Mouse (Mus musculus) intestine, embryonic 16.5 days (tissue): Measurements from ENCODE around the gene Rnf207. TPM values are rescaled to one million over a fixed set of nuclear protein-coding genes. Genes with fewer than 3 reads are reported as not detected.
A peak's percentile ranks its signal among the peaks of the same experiment; 100 is the strongest.

Experiments used
- ATAC-seq: fragments of 200-750 bp; cut with Nextera tagmentation; 2 replicates; pipeline ENCODE4 v1.8.0; 2017; ENCODE audit warnings: moderate TSS enrichment, moderate library complexity
- H3K27ac ChIP-seq: fragments of 300-500 bp; sonication (generic); 2 replicates; pipeline ENCODE4 v1.5.1; 2014; ENCODE audit warnings: mild to moderate bottlenecking, low read length
- H3K27me3 ChIP-seq: fragments of 300-500 bp; sonication (generic); replicated peaks from 2 replicates; pipeline ENCODE4 v1.6.1; 2014; ENCODE audit warnings: low read length, control low read depth, mixed read lengths; ENCODE audit not compliant: control insufficient read depth, insufficient read depth
- H3K36me3 ChIP-seq: fragments of 300-500 bp; sonication (generic); 2 replicates; pipeline ENCODE4 v1.6.1; 2014; ENCODE audit warnings: low read length, control low read depth; ENCODE audit not compliant: control insufficient read depth, insufficient read depth
- H3K4me1 ChIP-seq: fragments of 300-500 bp; sonication (generic); 2 replicates; pipeline ENCODE4 v1.6.1; 2014; ENCODE audit warnings: low read length, control low read depth, mixed read lengths; ENCODE audit not compliant: control insufficient read depth, insufficient read depth
- H3K4me2 ChIP-seq: fragments of 300-500 bp; sonication (generic); 2 replicates; pipeline ENCODE4 v1.6.1; 2014; ENCODE audit warnings: low read depth, low read length, control low read depth
- H3K4me3 ChIP-seq: fragments of 300-500 bp; sonication (generic); 2 replicates; pipeline ENCODE4 v1.5.1; 2014; ENCODE audit warnings: mild to moderate bottlenecking, low read length
- H3K9ac ChIP-seq: fragments of 300-500 bp; sonication (generic); 2 replicates; pipeline ENCODE4 v1.6.1; 2014; ENCODE audit warnings: low read depth, low read length
- H3K9me3 ChIP-seq: fragments of 300-500 bp; sonication (generic); 2 replicates; pipeline ENCODE4 v1.6.1; 2016; ENCODE audit warnings: low read length, control low read depth; ENCODE audit not compliant: control insufficient read depth
- WGBS: fragments of 180-500 bp; shearing (Covaris S2); extraction: QIAGEN DNeasy Blood & Tissue Kit; methylation state at CpG from one replicate; pipeline ENCODE4 v1.1.7; 2014; 5-methylcytosine and 5-hydroxymethylcytosine counted together
- polyA plus RNA-seq: library from polyadenylated mRNA; unstranded; fragments of >200 nt; fragmentation: Nextera tagmentation; extraction: Ambion mirVana; gene quantifications from 2 replicates; pipeline ENCODE4 v1.2.1, GENCODE M21; 2015

Rnf207 gene
- polyA plus RNA-seq, 1 experiment from 2014 or later: 1.8 TPM

DNA sequence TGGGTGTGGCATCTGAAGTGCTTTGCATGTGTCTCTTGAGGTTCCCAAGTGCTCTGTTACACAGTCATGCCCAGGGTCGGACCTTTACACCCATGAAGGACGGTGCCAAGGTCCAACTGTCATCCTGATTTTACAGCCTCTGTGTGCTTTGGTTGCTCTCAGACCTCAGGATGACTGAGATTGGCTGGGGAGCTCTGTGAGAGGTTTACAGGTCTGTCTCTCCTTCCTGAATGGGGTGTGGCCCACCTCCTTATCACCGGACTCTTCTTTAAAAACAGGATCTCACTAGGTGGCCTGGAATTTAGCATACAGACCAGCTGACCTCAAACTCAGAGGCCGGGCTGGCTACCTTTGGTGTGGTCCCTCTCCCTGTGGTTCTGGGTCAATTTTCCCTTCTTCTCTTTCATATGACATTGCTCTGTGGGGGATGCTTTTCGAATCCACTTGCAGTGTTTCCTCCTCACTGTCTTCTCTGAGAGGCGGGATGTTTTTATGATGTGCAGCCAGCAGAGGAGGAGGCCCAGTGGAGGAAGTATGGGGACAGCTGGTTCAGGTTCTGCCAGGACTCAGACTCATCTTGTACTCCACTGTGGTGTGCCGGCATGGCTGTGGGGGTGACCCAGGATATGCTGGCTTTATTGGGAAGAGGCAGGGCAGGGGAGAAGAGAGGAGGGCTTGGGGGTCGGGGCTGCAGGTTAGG lies 32.1 kb upstream of the Rnf207 start:
- peak; percentile 90 for ATAC-seq
- H3K4me2 ChIP-seq: no peak overlapping the region

DNA sequence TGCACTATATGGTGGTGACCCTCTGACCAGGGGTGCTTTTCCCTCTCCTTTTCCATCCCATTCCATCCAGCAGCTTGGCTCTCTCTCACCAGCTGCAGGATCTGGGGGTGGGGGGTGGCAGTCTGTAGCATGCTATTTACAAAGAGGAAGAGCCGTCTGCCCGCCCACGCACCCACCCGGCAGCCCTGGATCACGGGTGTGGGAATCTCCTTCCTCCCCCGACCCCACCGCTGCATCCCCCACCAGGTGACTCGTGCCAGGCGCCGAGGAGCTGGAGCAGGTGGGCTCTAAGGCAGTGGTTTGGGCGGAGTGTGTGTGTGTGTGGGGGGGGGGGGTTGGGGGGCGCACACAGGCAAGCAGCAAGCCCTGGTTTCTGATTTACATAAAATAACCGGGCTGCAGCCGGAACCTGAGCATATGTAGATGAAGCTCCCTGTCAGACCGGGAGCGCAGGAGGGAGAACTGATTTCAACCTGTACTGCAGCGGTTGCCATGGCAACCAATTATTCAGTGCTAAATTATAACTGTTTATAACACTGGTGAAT lies 31.1 kb upstream of the Rnf207 start:
- Histone ChIP-seq H3K27me3 (peaks cover 15% of the 10 kb centered on the region; the same call in 1 of the 2 replicates), H3K4me1 (peaks cover 30% of the 10 kb centered on the region), H3K4me2 (0 out of 2 replicates have a peak overlapping the region, but pooled peaks have one; percentile 17), H3K9me3 (no peaks in the 10 kb centered on the region), H3K27ac (no peak overlapping the region), H3K36me3 (no peaks in the 10 kb centered on the region), H3K9ac (no peak overlapping the region; the same call in 1 of the 2 replicates), H3K4me3 (no peak overlapping the region)
- no peak for ATAC-seq
- whole genome bisulfite sequencing: 4% methylated on average over 17 of the region's 17 CpGs

More for the DNA sequence above, 32.1 kb upstream of the Rnf207 start:
- Histone ChIP-seq H3K27ac (no peak overlapping the region), H3K4me3 (no peak overlapping the region), H3K9ac (no peak overlapping the region), H3K27me3 (peaks cover 15% of the 10 kb centered on the region; the same call in 1 of the 2 replicates), H3K36me3 (no peaks in the 10 kb centered on the region), H3K9me3 (no peaks in the 10 kb centered on the region), H3K4me1 (peaks cover 24% of the 10 kb centered on the region)
- 21% methylated on average over 8 of the region's 8 CpGs for WGBS

DNA sequence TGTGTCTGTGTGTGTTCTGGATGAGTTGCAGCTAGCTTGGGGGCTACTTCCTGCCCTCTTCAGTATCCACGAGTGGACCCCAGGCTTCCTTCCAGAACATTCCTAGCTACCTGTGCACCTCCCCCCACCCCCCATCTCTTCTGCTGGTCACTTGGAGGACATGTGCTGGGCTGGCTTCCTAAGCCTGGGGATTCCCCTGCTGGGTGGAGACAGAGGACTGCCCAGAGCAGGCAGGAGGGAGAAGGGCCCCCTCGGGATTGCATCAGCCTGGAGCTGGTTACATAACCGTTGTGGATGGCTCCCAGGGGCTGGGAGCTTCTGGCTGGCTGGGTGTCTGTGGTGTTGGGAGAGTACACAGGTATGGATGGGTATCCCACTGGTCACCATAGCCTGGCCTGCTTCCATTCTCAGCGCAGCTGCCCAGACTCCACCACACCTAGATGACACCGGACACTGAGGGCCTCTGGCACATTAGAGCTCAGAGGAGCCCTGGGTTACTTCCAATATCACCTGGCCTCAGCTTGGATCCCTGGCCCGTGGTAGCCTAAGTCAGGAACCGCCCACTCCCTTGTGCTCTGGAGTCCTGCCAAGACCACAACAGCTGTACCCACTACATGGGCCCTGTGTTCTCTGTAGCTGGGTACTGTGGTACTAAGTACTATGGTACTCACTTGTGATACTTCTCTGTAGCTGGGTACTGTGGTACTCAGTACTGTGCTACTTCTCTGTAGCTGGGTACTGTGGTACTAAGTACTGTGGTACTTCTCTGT lies 26.5 kb upstream of the Rnf207 start:
- H3K9me3 ChIP-seq: no peaks in the 10 kb centered on the region
- ATAC-seq: peak; percentile 80
- 46% methylated on average over 7 of the region's 7 CpGs for WGBS

DNA sequence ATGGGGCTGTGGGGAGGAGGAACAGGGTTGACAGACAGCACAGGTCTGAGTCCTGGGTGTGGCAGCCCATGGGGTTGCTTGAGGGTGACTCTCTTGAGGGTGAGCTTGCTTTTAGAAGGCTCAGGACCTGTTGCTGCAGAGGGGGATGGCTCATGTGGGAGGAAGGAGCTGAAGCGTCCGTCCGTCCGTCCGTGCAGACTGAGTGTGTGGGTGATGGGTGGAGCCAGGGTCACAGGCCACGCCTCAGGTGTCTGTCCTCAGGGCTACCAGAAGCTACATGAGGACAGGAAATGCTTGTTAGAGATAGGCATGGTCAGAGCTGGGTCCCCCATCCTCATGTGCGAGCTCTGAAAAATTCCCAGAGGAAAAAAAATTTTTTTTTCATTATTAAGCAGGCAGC lies 25.9 kb upstream of the Rnf207 start:
- Histone ChIP-seq H3K36me3 (no peaks in the 10 kb centered on the region), H3K4me3 (no peak overlapping the region), H3K9ac (no peak overlapping the region), H3K27ac (no peak overlapping the region), H3K27me3 (peaks cover 21% of the 10 kb centered on the region), H3K4me1 (peaks cover 26% of the 10 kb centered on the region), H3K9me3 (no peaks in the 10 kb centered on the region), H3K4me2 (no peak overlapping the region)
- 46% methylated on average over 7 of the region's 7 CpGs for WGBS
- ATAC-seq: peak; percentile 34

More for the DNA sequence above, 26.5 kb upstream of the Rnf207 start:
- H3K36me3 ChIP-seq: no peaks in the 10 kb centered on the region
- H3K4me1 ChIP-seq: peaks cover 32% of the 10 kb centered on the region
- no peak overlapping the region for H3K27ac ChIP-seq
- H3K9ac ChIP-seq: no peak overlapping the region
- H3K4me3 ChIP-seq: no peak overlapping the region
- no peak overlapping the region for H3K4me2 ChIP-seq
- H3K27me3 ChIP-seq: peaks cover 17% of the 10 kb centered on the region

DNA sequence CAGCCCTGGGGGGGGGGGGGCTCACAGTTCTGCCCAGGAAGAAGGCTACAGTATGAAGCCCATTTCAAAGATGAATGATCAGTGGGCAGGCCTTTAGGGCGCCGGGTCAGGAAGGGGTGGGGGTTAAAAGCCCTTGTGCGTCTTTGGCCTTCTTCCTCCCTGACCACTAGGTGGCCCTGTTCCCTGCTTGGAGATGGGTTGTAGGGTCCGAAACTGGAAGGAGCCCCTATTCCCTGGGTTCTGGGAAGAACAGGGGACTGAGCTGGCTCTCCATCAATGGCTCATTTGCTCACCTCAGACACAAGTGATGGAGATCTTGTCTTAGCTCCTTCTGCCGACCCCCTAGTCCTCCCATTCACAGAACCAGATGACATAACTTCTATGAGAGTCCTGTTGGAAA lies 24.5 kb upstream of the Rnf207 start:
- H3K27me3 ChIP-seq: peaks cover 32% of the 10 kb centered on the region
- H3K4me2 ChIP-seq: no peak overlapping the region
- no peak for ATAC-seq
- peaks cover 36% of the 10 kb centered on the region for H3K4me1 ChIP-seq
- H3K36me3 ChIP-seq: no peaks in the 10 kb centered on the region
- no peaks in the 10 kb centered on the region for H3K9me3 ChIP-seq
- no peak overlapping the region for H3K4me3 ChIP-seq
- H3K27ac ChIP-seq: no peak overlapping the region
- no peak overlapping the region for H3K9ac ChIP-seq
- WGBS: 9% methylated on average over 5 of the region's 5 CpGs

GRCm38 (mm10) chr4:152340584-152341284 lies 21.9 kb upstream of the Rnf207 start:
- Histone ChIP-seq H3K4me2 (no peak overlapping the region), H3K9me3 (no peaks in the 10 kb centered on the region), H3K27ac (no peak overlapping the region), H3K9ac (no peak overlapping the region), H3K4me3 (no peak overlapping the region), H3K36me3 (no peaks in the 10 kb centered on the region), H3K27me3 (peaks cover 40% of the 10 kb centered on the region), H3K4me1 (peaks cover 36% of the 10 kb centered on the region)
- WGBS: 38% methylated on average over 15 of the region's 15 CpGs
- ATAC-seq: no peak; the same call in 1 of the 2 replicates

DNA sequence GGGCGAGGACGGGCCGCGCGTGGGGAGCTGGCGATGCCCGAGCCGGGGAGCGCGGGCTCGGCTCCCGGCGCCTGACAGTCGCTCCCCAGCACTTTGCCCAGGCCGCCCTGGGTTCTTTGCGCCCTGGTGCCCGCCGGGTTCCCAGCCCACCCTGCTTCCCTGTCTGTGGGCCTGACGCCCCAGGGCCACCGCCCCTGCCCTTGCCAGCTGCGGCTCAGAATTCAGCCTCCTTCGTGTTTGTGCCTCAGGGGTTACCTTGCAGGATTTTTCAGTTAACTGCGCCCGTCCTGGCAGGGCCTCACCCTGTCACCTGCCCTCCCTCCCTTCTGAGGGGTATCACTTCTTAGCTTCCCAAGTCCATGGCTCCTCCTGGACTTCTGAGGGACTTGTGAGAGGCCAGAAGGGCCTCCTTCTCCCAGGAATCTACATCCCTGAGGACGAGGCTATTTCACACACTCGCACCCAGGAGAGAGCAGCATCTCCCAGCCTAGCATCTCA lies 20.5 kb upstream of the Rnf207 start:
- Histone ChIP-seq H3K9me3 (no peaks in the 10 kb centered on the region), H3K4me3 (peak overlapping the region; percentile 55), H3K9ac (peak overlapping the region; percentile 55), H3K4me1 (peaks cover 25% of the 10 kb centered on the region), H3K27me3 (peaks cover 40% of the 10 kb centered on the region), H3K4me2 (peak overlapping the region; percentile 96), H3K27ac (no peak overlapping the region), H3K36me3 (peaks cover 3% of the 10 kb centered on the region)
- ATAC-seq: no peak
- 2% methylated on average over 20 of the region's 26 CpGs for WGBS

- Histone ChIP-seq H3K27ac (no peak within 1 kb of the TSS), H3K27me3 (peaks cover 40% of the 10 kb centered on the region), H3K4me2 (peak within 1 kb of the TSS; percentile 96), H3K4me1 (peaks cover 21% of the 10 kb centered on the region), H3K4me3 (peak within 1 kb of the TSS; percentile 55), H3K36me3 (peaks cover 9% of the 10 kb centered on the region), H3K9me3 (no peaks in the 10 kb centered on the region), H3K9ac (peak within 1 kb of the TSS; percentile 55)
- no peak for ATAC-seq
- WGBS: under 1% methylated on average over 54 of the region's 120 CpGs
Measured at GRCm38 (mm10) chr4:152338419-152339292, 19.9 kb upstream of the Rnf207 start, which contains the start of gene Chd5. TSS of gene Chd5 (plus strand) at chr4:152338651.
